Mouse (Mus musculus) heart, embryonic 14.5 days (tissue): Measurements from ENCODE around the gene Btbd6. TPM values are rescaled to one million over a fixed set of nuclear protein-coding genes. Genes with fewer than 3 reads are reported as not detected.

Source experiments
- ATAC-seq: fragments of 200-750 bp; cut with Nextera tagmentation; 2 replicates; pipeline ENCODE4 v1.8.0; 2017; ENCODE audit warnings: low read depth, moderate TSS enrichment; ENCODE audit not compliant: insufficient number of reproducible peaks, insufficient read depth, low FRiP score
- H3K27ac ChIP-seq, 2 experiments: fragments of 200-500 bp in 1 of 2; fragments of 300-500 bp in 1 of 2; sonication (generic) in 1 of 2; replicated peaks in 1 of 2; 2 replicates each; pipeline ENCODE4 v1.5.1; 2012 to 2014; ENCODE audit warnings: low read depth in 2 of 2, low read length in 2 of 2, control low read depth in 1 of 2, mild to moderate bottlenecking in 1 of 2, mixed read lengths in 1 of 2; ENCODE audit not compliant: control insufficient read depth in 1 of 2, insufficient read depth in 1 of 2
- H3K27me3 ChIP-seq: fragments of 300-500 bp; sonication (generic); 2 replicates; pipeline ENCODE4 v1.6.1; 2014; ENCODE audit warnings: mild to moderate bottlenecking, low read length, control low read depth; ENCODE audit not compliant: control insufficient read depth, insufficient read depth
- H3K36me3 ChIP-seq: fragments of 300-500 bp; sonication (generic); 2 replicates; pipeline ENCODE4 v1.6.1; 2014; ENCODE audit warnings: mild to moderate bottlenecking, control low read depth, low read length, mixed read lengths; ENCODE audit not compliant: control insufficient read depth, insufficient read depth
- H3K4me1 ChIP-seq, 2 experiments: fragments of 200-500 bp in 1 of 2; fragments of 300-500 bp in 1 of 2; sonication (generic) in 1 of 2; 2 replicates each; pipeline ENCODE4 v1.6.1; 2012 to 2014; ENCODE audit warnings: low read length in 2 of 2, control low read depth in 1 of 2, mixed read lengths in 1 of 2; ENCODE audit not compliant: control insufficient read depth in 2 of 2, insufficient read depth in 2 of 2
- H3K4me2 ChIP-seq: fragments of 300-500 bp; sonication (generic); 2 replicates; pipeline ENCODE4 v1.6.1; 2014; ENCODE audit warnings: mild to moderate bottlenecking, low read length
- H3K4me3 ChIP-seq, 2 experiments: fragments of 200-500 bp in 1 of 2; fragments of 300-500 bp in 1 of 2; sonication (generic) in 1 of 2; 2 replicates each; pipeline ENCODE4 v1.5.1; 2012 to 2014; ENCODE audit warnings: low read length in 2 of 2, mild to moderate bottlenecking in 2 of 2, control low read depth in 1 of 2, low read depth in 1 of 2, moderate library complexity in 1 of 2; ENCODE audit not compliant: control insufficient read depth in 1 of 2, insufficient read depth in 1 of 2
- H3K9ac ChIP-seq: fragments of 300-500 bp; sonication (generic); 2 replicates; pipeline ENCODE4 v1.6.1; 2014; ENCODE audit warnings: mild to moderate bottlenecking, low read length
- H3K9me3 ChIP-seq: fragments of 300-500 bp; sonication (generic); 2 replicates; pipeline ENCODE4 v1.6.1; 2016; ENCODE audit warnings: low read length, control low read depth; ENCODE audit not compliant: control insufficient read depth
- WGBS: fragments of 180-500 bp; shearing (Covaris S2); extraction: QIAGEN DNeasy Blood & Tissue Kit; methylation state at CpG from one replicate; pipeline ENCODE4 v1.1.7; 2014; 5-methylcytosine and 5-hydroxymethylcytosine counted together
- polyA plus RNA-seq: library from polyadenylated mRNA; unstranded; fragments of >200 nt; fragmentation: Nextera tagmentation; extraction: Ambion mirVana; gene quantifications from 2 replicates; pipeline ENCODE4 v1.2.1, GENCODE M21; 2014

The Btbd6 gene
- polyA plus RNA-seq, 1 experiment from 2014 or later = 25.9 TPM

GRCm38 (mm10) chr12:113013021-113013491, 36.8 kb downstream of the Btbd6 start:
- WGBS = 65% methylated on average over 3 of the region's 3 CpGs
- no peaks in the 10 kb centered on the region for H3K36me3 ChIP-seq
- H3K4me3 ChIP-seq = no peak overlapping the region; a peak in 1 of 4 replicates
- no peaks in the 10 kb centered on the region for H3K9me3 ChIP-seq
- H3K27ac ChIP-seq = peak overlapping the region; percentile 52 to 71
- ATAC-seq = no peak
- H3K4me1 ChIP-seq = peaks cover 16 to 18% of the 10 kb centered on the region in 2 experiments
- peak overlapping the region; percentile 87 for H3K9ac ChIP-seq
- H3K4me2 ChIP-seq = peak overlapping the region; percentile 72
- no peaks in the 10 kb centered on the region for H3K27me3 ChIP-seq

GRCm38 (mm10) chr12:113013604-113014558, 37.6 kb downstream of the Btbd6 start, which contains the start of gene Pacs2:
Gene Pacs2, plus strand, starts transcription at chr12:113014508.
- H3K4me2 ChIP-seq = peak within 1 kb of the TSS; percentile 72
- no peaks in the 10 kb centered on the region for H3K27me3 ChIP-seq
- 4% methylated on average over 51 of the region's 85 CpGs for WGBS
- H3K36me3 ChIP-seq = no peaks in the 10 kb centered on the region
- H3K9me3 ChIP-seq = no peaks in the 10 kb centered on the region
- H3K4me3 ChIP-seq = peak within 1 kb of the TSS; percentile 93 to 98
- H3K27ac ChIP-seq = peak within 1 kb of the TSS; percentile 71 to 83
- ATAC-seq = peak; percentile 96
- H3K9ac ChIP-seq = peak within 1 kb of the TSS; percentile 93
- H3K4me1 ChIP-seq = peaks cover 16 to 18% of the 10 kb centered on the region in 2 experiments

GRCm38 (mm10) chr12:113014561-113015556, 38.6 kb downstream of the Btbd6 start:
- H3K4me1 ChIP-seq = peaks cover 16 to 18% of the 10 kb centered on the region in 2 experiments
- ATAC-seq = peak; percentile 24
- peak overlapping the region; percentile 72 for H3K4me2 ChIP-seq
- H3K27ac ChIP-seq = peak overlapping the region; percentile 63 to 64; a peak in 3 of 4 replicates
- H3K4me3 ChIP-seq = peak overlapping the region; percentile 93 to 98
- under 1% methylated on average over 53 of the region's 64 CpGs for WGBS
- no peaks in the 10 kb centered on the region for H3K27me3 ChIP-seq
- peak overlapping the region; percentile 93 for H3K9ac ChIP-seq
- no peaks in the 10 kb centered on the region for H3K36me3 ChIP-seq
- no peaks in the 10 kb centered on the region for H3K9me3 ChIP-seq

- no peak for ATAC-seq
- Histone ChIP-seq H3K4me1 (peaks cover 16 to 18% of the 10 kb centered on the region in 2 experiments), H3K9me3 (no peaks in the 10 kb centered on the region), H3K36me3 (peaks cover 6% of the 10 kb centered on the region), H3K4me3 (no peak overlapping the region), H3K4me2 (peak overlapping the region; percentile 72; the same call in 1 of the 2 replicates), H3K9ac (peak overlapping the region; percentile 93; the same call in 1 of the 2 replicates), H3K27ac (no peak overlapping the region), H3K27me3 (no peaks in the 10 kb centered on the region)
- 74% methylated on average over 4 of the region's 4 CpGs for WGBS
These were observed 39.7 kb downstream of the Btbd6 start for GRCm38 (mm10) chr12:113015956-113016355.

- peaks cover 14 to 18% of the 10 kb centered on the region in 2 experiments for H3K4me1 ChIP-seq
- no peak overlapping the region for H3K4me2 ChIP-seq
- H3K36me3 ChIP-seq = peaks cover 9% of the 10 kb centered on the region
- H3K27me3 ChIP-seq = no peaks in the 10 kb centered on the region
- WGBS = 71% methylated on average over 8 of the region's 8 CpGs
- H3K9ac ChIP-seq = no peak overlapping the region
- no peak overlapping the region for H3K27ac ChIP-seq
- ATAC-seq = no peak
- H3K4me3 ChIP-seq = no peak overlapping the region
- no peaks in the 10 kb centered on the region for H3K9me3 ChIP-seq
These were observed 40.7 kb downstream of the Btbd6 start for GRCm38 (mm10) chr12:113016976-113017375.

GRCm38 (mm10) chr12:113017429-113017984, 41.2 kb downstream of the Btbd6 start:
- ATAC-seq = no peak
- H3K9me3 ChIP-seq = no peaks in the 10 kb centered on the region
- H3K4me1 ChIP-seq = peaks cover 14 to 18% of the 10 kb centered on the region in 2 experiments
- H3K36me3 ChIP-seq = peaks cover 9% of the 10 kb centered on the region
- H3K4me2 ChIP-seq = no peak overlapping the region
- no peak overlapping the region for H3K4me3 ChIP-seq
- WGBS = 55% methylated on average over 9 of the region's 9 CpGs
- no peak overlapping the region for H3K27ac ChIP-seq
- no peaks in the 10 kb centered on the region for H3K27me3 ChIP-seq
- no peak overlapping the region for H3K9ac ChIP-seq

- Histone ChIP-seq H3K9me3 (no peaks in the 10 kb centered on the region), H3K27me3 (no peaks in the 10 kb centered on the region), H3K4me3 (no peak overlapping the region), H3K9ac (no peak overlapping the region), H3K36me3 (peaks cover 9% of the 10 kb centered on the region), H3K4me1 (peaks cover 12 to 14% of the 10 kb centered on the region in 2 experiments), H3K27ac (no peak overlapping the region), H3K4me2 (no peak overlapping the region)
- ATAC-seq = no peak
- 72% methylated on average over 4 of the region's 4 CpGs for WGBS
These were observed 42.5 kb downstream of the Btbd6 start for GRCm38 (mm10) chr12:113018763-113019162.
